Mouse (Mus musculus) brain, embryonic 14.5 days (tissue): ENCODE measurements around the gene Foxj3.

Experiments used
- CTCF ChIP-seq: fragments of 200-500 bp; IDR thresholded peaks from 2 replicates; pipeline ENCODE4 v1.5.1; 2012; ENCODE audit warnings: inconsistent platforms, mild to moderate bottlenecking, moderate library complexity, borderline replicate concordance; ENCODE audit not compliant: insufficient read depth, insufficient read length; ENCODE audit errors: extremely low read depth
- POLR2A ChIP-seq: fragments of 200-500 bp; IDR thresholded peaks from 2 replicates; pipeline ENCODE4 v1.6.1; 2012; ENCODE audit warnings: mild to moderate bottlenecking, inconsistent platforms, borderline replicate concordance; ENCODE audit not compliant: poor library complexity, insufficient read depth, insufficient read length, severe bottlenecking; ENCODE audit errors: extremely low read depth

DNA sequence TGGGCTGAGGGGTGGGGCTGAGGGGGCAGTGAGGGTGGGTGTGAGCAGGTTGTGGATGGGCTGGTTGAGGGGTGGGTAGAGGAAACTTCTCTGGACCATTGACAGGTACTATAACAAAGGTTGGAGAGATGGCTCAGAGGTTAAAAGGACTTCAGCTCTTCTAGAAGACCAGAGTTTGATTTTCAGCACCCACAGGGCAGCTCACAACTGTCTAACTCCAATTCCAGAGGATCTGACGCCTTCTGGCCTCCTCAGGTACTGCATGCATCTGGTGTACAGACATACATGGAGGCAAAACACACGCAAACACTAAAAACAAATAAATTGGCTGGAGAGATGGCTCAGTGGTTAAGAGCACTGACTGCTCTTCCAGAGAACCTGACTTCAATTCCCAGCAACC is 25.2 kb upstream of the Foxj3 start:
- TF ChIP-seq POLR2A, result no peak
- TF ChIP-seq CTCF, result peak; percentile 1; the same call in 1 of the 2 replicates
